In genomic region chr8:87093081-87093480, GRCm38 (mm10) we compare ENCODE assay signal across 17 mouse cellular contexts.
DNase-seq lines count a peak whose midpoint lies in the region; ATAC-seq and TF ChIP-seq lines count a peak whose summit lies in the region.
"Had no signal": no experiment of that assay in that cellular context is flagged by ENCODE, and none has a peak within 500 bp of the region (broad histone marks: within the 10 kb centered on the region; RNA-seq: fewer than 3 reads in every experiment).

No protein-coding gene starts in this region.

- H3K4me2 ChIP-seq in forebrain, postnatal 0 days (ENCODE audit: low read depth): no peak overlapping the region
- H3K4me2 ChIP-seq in forebrain, embryonic 15.5 days (replicated peaks): no peak overlapping the region
- H3K4me2 ChIP-seq: embryonic facial prominence, embryonic 13.5 days; embryonic facial prominence, embryonic 15.5 days; forebrain, embryonic 12.5 days had no signal

- H3K4me1 ChIP-seq in forebrain, postnatal 0 days (ENCODE audit: insufficient read depth): no peaks in the 10 kb centered on the region
- H3K4me1 ChIP-seq in forebrain, embryonic 15.5 days: no peaks in the 10 kb centered on the region
- H3K4me1 ChIP-seq: embryonic facial prominence, embryonic 15.5 days; forebrain, embryonic 12.5 days had no signal

- no peak for ATAC-seq in cerebellum, adult (ENCODE audit: insufficient number of reproducible peaks, low FRiP score, low TSS enrichment)
- ATAC-seq in forebrain, postnatal 0 days: peak; percentile 50
- no peak for ATAC-seq in forebrain, embryonic 15.5 days (replicated peaks)
- ATAC-seq: forebrain, embryonic 14.5 days had no signal

- H3K9ac ChIP-seq in forebrain, postnatal 0 days: peak overlapping the region; percentile 7; the same call in 1 of the 2 replicates
- H3K9ac ChIP-seq in forebrain, embryonic 15.5 days (replicated peaks): no peak overlapping the region
- H3K9ac ChIP-seq: embryonic facial prominence, embryonic 13.5 days; embryonic facial prominence, embryonic 15.5 days; forebrain, embryonic 12.5 days had no signal

- no peak overlapping the region for H3K4me3 ChIP-seq in forebrain, postnatal 0 days (ENCODE audit: low read depth, low read length)
- H3K4me3 ChIP-seq in forebrain, embryonic 15.5 days: no peak overlapping the region
- H3K4me3 ChIP-seq: embryonic facial prominence, embryonic 13.5 days; embryonic facial prominence, embryonic 15.5 days; erythroblast, embryonic 14.5 days; forebrain, embryonic 10.5 days; forebrain, embryonic 12.5 days had no signal

- H3K27me3 ChIP-seq in forebrain, postnatal 0 days (ENCODE audit: insufficient read depth, low read length): no peaks in the 10 kb centered on the region
- H3K27me3 ChIP-seq in forebrain, embryonic 15.5 days: no peaks in the 10 kb centered on the region
- H3K27me3 ChIP-seq: embryonic facial prominence, embryonic 13.5 days; embryonic facial prominence, embryonic 15.5 days; forebrain, embryonic 12.5 days had no signal

- 54% methylated on average over 5 of the region's 5 CpGs for WGBS in forebrain, postnatal 0 days
- WGBS in forebrain, embryonic 15.5 days: 81% methylated on average over 5 of the region's 5 CpGs

- DNase-seq in cerebellum, postnatal 14 days: peak; percentile 28 to 34
- peak; percentile 51 for DNase-seq in forebrain, postnatal 0 days
- peak; percentile 53 to 54 for DNase-seq in right cerebral cortex, postnatal 10 days (ENCODE audit: low spot score in 2 of 2)
- DNase-seq in right cerebral cortex, postnatal 14 days: no peak
- DNase-seq: adrenal gland, postnatal 25 days; cerebellum, adult 18-20 months; cerebellum, adult 8-10 months; cerebellum, postnatal 36 days; embryo, embryonic 11 days had no signal

- no peak for TF ChIP-seq CTCF in forebrain, postnatal 0 days (IDR thresholded peaks at IDR 0.05; ENCODE audit: low read depth)

- no peaks in the 10 kb centered on the region for H3K9me3 ChIP-seq in forebrain, postnatal 0 days (ENCODE audit: low read length)
- H3K9me3 ChIP-seq in forebrain, embryonic 15.5 days: no peaks in the 10 kb centered on the region
- H3K9me3 ChIP-seq: embryonic facial prominence, embryonic 13.5 days; embryonic facial prominence, embryonic 15.5 days; forebrain, embryonic 10.5 days; forebrain, embryonic 12.5 days had no signal

- no peak overlapping the region for H3K27ac ChIP-seq in forebrain, postnatal 0 days (ENCODE audit: low read depth, low read length)
- no peak overlapping the region for H3K27ac ChIP-seq in forebrain, embryonic 15.5 days (replicated peaks)
- H3K27ac ChIP-seq: embryonic facial prominence, embryonic 13.5 days; embryonic facial prominence, embryonic 15.5 days; forebrain, embryonic 10.5 days; forebrain, embryonic 12.5 days had no signal

- no peaks in the 10 kb centered on the region for H3K36me3 ChIP-seq in forebrain, postnatal 0 days (ENCODE audit: insufficient read depth)
- no peaks in the 10 kb centered on the region for H3K36me3 ChIP-seq in forebrain, embryonic 15.5 days
- H3K36me3 ChIP-seq: embryonic facial prominence, embryonic 13.5 days; embryonic facial prominence, embryonic 15.5 days; forebrain, embryonic 10.5 days; forebrain, embryonic 12.5 days had no signal
